Mouse (Mus musculus) stomach, postnatal 0 days (tissue): ENCODE results near the gene Rbpms2.

Experiments
- CTCF ChIP-seq: IDR thresholded peaks from 2 replicates; pipeline ENCODE4 v1.5.1; 2016; ENCODE audit warnings: antibody characterized with exemption, low read depth, mild to moderate bottlenecking, moderate library complexity
- EP300 ChIP-seq: optimal IDR thresholded peaks from 2 replicates; pipeline ENCODE3; 2016; ENCODE audit warnings: antibody characterized with exemption

DNA sequence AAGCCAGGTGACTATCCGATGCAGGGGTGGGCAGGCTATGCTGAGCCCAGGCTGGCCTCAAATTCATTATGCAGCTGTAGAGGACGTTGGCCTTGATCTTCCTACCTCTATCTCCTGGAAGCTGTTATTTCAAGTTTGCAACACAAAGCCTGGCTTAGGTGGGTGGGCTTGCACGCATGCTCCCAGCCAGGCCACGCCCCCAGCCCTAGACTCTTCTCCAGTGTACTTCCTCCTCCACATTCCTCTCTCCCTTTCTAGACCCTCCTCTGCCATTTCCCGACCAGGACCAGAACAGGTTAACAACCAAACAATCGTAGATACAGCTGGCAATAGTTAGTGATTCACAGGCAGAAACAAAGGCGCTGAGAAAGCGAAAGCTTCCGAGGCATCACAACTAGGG is 35.9 kb upstream of the Rbpms2 start:
- TF ChIP-seq CTCF (no peak), EP300 (no peak)
